Mouse (Mus musculus): Measurements from ENCODE around the gene Zkscan7. TPM values are rescaled to one million over a fixed set of nuclear protein-coding genes. Genes with fewer than 3 reads are reported as not detected.
A peak's percentile ranks its signal among the peaks of the same experiment; 100 is the strongest.
"Not testable (repeated sequence)": the region's sequence is repeated elsewhere in the genome, so short reads cannot be mapped to it uniquely, and the experiment has no call there.

Zkscan7 gene
- polyA plus RNA-seq (2016; fragmentation: Nextera tagmentation; extraction: Ambion mirVana): 2.5 and 2.8 TPM in 2 replicates

DNA sequence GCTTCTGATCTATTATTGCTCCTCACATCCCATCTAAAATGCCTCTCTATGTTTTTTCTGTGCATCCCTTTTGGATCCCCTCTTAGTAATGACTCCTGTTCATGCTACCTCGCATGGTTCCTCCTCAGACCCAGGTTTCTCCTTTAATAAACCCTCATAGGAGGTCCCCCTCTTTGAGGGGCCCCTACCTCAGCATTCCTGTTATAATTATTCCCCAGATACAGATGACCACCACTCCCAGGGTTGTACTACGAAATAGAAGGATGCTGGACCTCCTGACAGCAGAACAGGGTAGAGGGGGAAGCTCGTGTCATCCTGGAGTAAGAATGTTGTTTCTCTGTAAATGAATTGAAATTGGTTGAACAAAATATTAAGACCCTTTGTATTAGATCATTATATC is at the start of gene Zkscan7:
Gene Zkscan7, plus strand, starts transcription at position 301 of the 400 bp plus-strand sequence.
- H3K4me2 ChIP-seq: peak within 1 kb of the TSS; percentile 79
- no peak within 1 kb of the TSS for H3K27ac ChIP-seq (ENCODE audit: poor library complexity, severe bottlenecking)
- 0 out of 2 replicates have a peak, but pooled peaks cover 3% of the 10 kb centered on the region for H3K27me3 ChIP-seq (replicated peaks)
- H3K9ac ChIP-seq: no peak within 1 kb of the TSS
- H3K4me3 ChIP-seq: peak within 1 kb of the TSS; percentile 78
- WGBS: 79% methylated on average over 3 of the region's 3 CpGs
- 0 out of 2 replicates have a peak, but pooled peaks cover 9% of the 10 kb centered on the region for H3K36me3 ChIP-seq
- H3K4me1 ChIP-seq (replicated peaks): 0 out of 2 replicates have a peak, but pooled peaks cover 5% of the 10 kb centered on the region
- no peaks in the 10 kb centered on the region for H3K9me3 ChIP-seq (replicated peaks)
- ATAC-seq (ENCODE audit: insufficient number of reproducible peaks, low FRiP score): no peak

DNA sequence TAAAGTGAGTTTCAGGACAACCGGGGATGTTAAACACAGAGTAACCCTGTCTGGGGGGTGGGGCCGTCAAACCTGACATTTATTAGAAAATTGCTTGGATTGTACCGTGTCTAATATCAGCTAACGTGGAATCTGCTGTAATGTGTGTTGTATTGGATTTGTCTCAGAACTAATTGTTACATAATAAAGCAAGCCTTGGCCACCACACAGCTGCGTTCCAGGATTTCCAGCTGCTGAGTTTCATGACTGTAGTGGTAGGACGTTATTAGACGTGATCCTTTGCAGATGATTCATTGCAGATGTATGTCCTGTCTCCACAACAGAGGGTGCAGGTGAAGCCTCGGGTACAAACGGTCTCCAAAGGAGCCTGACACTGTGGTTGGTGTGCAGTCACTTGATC is 49.4 kb upstream of the Zkscan7 start:
- no peak overlapping the region for H3K4me2 ChIP-seq
- no peak overlapping the region for H3K27ac ChIP-seq (ENCODE audit: poor library complexity, severe bottlenecking)
- H3K4me3 ChIP-seq: no peak overlapping the region
- H3K27me3 ChIP-seq (replicated peaks): no peaks in the 10 kb centered on the region
- no peak overlapping the region for H3K9ac ChIP-seq
- H3K36me3 ChIP-seq: peaks cover 14% of the 10 kb centered on the region
- H3K4me1 ChIP-seq (replicated peaks): peaks cover 19% of the 10 kb centered on the region
- no peaks in the 10 kb centered on the region for H3K9me3 ChIP-seq (replicated peaks)
- 80% methylated on average over 9 of the region's 9 CpGs for WGBS
- ATAC-seq (ENCODE audit: insufficient number of reproducible peaks, low FRiP score): no peak

DNA sequence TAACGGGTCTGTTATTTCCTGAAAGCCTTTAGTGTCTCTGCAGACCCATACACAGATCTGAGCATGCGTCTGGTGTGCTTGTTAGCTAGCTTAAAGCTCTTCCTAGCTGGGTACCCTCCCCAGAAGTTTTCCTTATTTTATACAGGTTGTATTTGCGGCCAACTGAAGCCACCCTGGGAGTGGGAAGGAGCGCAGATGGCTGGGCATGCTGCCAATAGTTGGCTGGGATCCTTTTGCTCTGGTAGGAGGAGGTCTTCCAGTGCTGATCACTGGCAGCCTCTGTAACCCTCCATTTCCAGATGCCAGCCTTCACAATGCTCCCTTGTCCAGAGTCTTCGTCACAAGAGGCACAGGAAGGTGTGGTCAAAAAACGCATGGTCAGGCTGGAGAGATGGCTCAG is 48.7 kb upstream of the Zkscan7 start:
- no peaks in the 10 kb centered on the region for H3K9me3 ChIP-seq (replicated peaks)
- H3K9ac ChIP-seq: no peak overlapping the region
- no peak overlapping the region for H3K27ac ChIP-seq (ENCODE audit: poor library complexity, severe bottlenecking)
- no peak overlapping the region for H3K4me2 ChIP-seq
- no peak overlapping the region for H3K4me3 ChIP-seq
- no peaks in the 10 kb centered on the region for H3K27me3 ChIP-seq (replicated peaks)
- ATAC-seq (ENCODE audit: insufficient number of reproducible peaks, low FRiP score): peak; percentile 67; the same call in 1 of the 2 replicates
- H3K36me3 ChIP-seq: peaks cover 14% of the 10 kb centered on the region
- 48% methylated on average over 6 of the region's 6 CpGs for WGBS
- H3K4me1 ChIP-seq (replicated peaks): peaks cover 16% of the 10 kb centered on the region

- Histone ChIP-seq H3K9ac (no peak overlapping the region), H3K27me3 (replicated peaks) (no peaks in the 10 kb centered on the region), H3K36me3 (peaks cover 14% of the 10 kb centered on the region), H3K4me1 (replicated peaks) (peaks cover 16% of the 10 kb centered on the region), H3K4me3 (no peak overlapping the region), H3K9me3 (replicated peaks) (no peaks in the 10 kb centered on the region), H3K27ac (ENCODE audit: poor library complexity, severe bottlenecking) (no peak overlapping the region), H3K4me2 (no peak overlapping the region)
- 83% methylated on average over 4 of the region's 4 CpGs for WGBS
- ATAC-seq (ENCODE audit: insufficient number of reproducible peaks, low FRiP score): no peak
Measured at GRCm38 (mm10) chr9:122837216-122837615, 48.3 kb upstream of the Zkscan7 start.

DNA sequence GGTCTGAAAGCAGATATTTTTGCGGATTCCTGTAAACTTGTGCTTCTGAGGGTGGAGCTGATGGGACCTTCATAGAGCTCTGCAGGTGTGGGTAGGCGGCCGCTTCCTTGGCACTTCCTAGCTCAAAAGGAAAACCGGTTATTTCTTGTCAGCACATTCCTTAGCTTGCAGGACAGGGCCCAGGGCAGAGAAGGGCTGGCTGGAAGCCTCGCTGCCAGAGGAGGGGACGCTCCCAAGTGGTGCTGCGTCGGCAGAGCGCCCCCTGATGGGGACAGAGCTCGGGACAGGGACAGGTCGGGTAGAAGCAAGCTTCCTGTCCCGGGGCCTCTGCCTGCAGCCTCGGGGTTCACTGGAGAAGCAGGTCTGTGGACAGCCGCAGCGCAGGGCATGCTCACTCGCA is 47.8 kb upstream of the Zkscan7 start:
- H3K27me3 ChIP-seq (replicated peaks): no peaks in the 10 kb centered on the region
- H3K36me3 ChIP-seq: peaks cover 12% of the 10 kb centered on the region
- H3K9me3 ChIP-seq (replicated peaks): no peaks in the 10 kb centered on the region
- peak; percentile 51; the same call in 1 of the 2 replicates for ATAC-seq (ENCODE audit: insufficient number of reproducible peaks, low FRiP score)
- H3K4me1 ChIP-seq (replicated peaks): peaks cover 16% of the 10 kb centered on the region
- no peak overlapping the region for H3K4me3 ChIP-seq
- peak overlapping the region; percentile 53 for H3K4me2 ChIP-seq
- 24% methylated on average over 16 of the region's 16 CpGs for WGBS
- no peak overlapping the region for H3K27ac ChIP-seq (ENCODE audit: poor library complexity, severe bottlenecking)
- peak overlapping the region; percentile 54 for H3K9ac ChIP-seq

GRCm38 (mm10) chr9:122843760-122844159 is 41.7 kb upstream of the Zkscan7 start, which contains the start of gene Gm35549:
Gene Gm35549 (minus strand): TSS chr9:122844035.
- Histone ChIP-seq H3K9ac (no peak within 1 kb of the TSS), H3K27ac (ENCODE audit: poor library complexity, severe bottlenecking) (no peak within 1 kb of the TSS), H3K4me1 (replicated peaks) (no peaks in the 10 kb centered on the region), H3K4me3 (no peak within 1 kb of the TSS), H3K36me3 (peaks cover 4% of the 10 kb centered on the region), H3K4me2 (no peak within 1 kb of the TSS), H3K9me3 (replicated peaks) (peaks cover 3% of the 10 kb centered on the region; the same call in 1 of the 2 replicates), H3K27me3 (replicated peaks) (no peaks in the 10 kb centered on the region)
- ATAC-seq (ENCODE audit: insufficient number of reproducible peaks, low FRiP score): no peak
- 85% methylated on average over 3 of the region's 3 CpGs for WGBS

DNA sequence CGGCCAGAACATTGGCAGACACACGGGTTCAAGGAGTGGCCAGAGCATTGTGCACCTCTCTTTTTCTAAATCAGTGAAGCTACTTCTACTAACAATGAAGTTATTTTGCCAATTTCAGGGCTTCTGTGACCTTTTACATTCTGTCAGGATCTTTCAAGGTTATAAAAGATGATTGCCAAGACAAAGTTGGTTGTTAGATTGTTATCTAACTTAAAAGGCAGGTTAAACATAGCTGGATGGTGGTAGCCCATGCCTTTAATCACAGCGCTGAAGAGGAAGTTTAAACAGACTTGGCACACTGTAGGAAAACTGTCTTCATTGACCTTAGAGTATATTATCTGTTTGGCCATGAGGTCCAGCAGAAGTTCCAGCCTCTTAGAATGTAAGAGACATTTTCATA is 39.9 kb upstream of the Zkscan7 start:
- no peak overlapping the region for H3K9ac ChIP-seq
- no peak overlapping the region for H3K27ac ChIP-seq (ENCODE audit: poor library complexity, severe bottlenecking)
- H3K4me2 ChIP-seq: no peak overlapping the region
- no peak overlapping the region for H3K4me3 ChIP-seq
- H3K4me1 ChIP-seq (replicated peaks): no peaks in the 10 kb centered on the region
- WGBS: 79% methylated on average over 3 of the region's 3 CpGs
- ATAC-seq (ENCODE audit: insufficient number of reproducible peaks, low FRiP score): no peak
- no peaks in the 10 kb centered on the region for H3K27me3 ChIP-seq (replicated peaks)
- peaks cover 8% of the 10 kb centered on the region; the same call in 1 of the 2 replicates for H3K9me3 ChIP-seq (replicated peaks)
- peaks cover 20% of the 10 kb centered on the region for H3K36me3 ChIP-seq

GRCm38 (mm10) chr9:122846156-122846555 is 39.3 kb upstream of the Zkscan7 start:
- Histone ChIP-seq H3K9ac (no peak overlapping the region), H3K9me3 (replicated peaks) (peaks cover 8% of the 10 kb centered on the region; the same call in 1 of the 2 replicates), H3K4me1 (replicated peaks) (no peaks in the 10 kb centered on the region), H3K4me2 (no peak overlapping the region), H3K27ac (ENCODE audit: poor library complexity, severe bottlenecking) (no peak overlapping the region), H3K36me3 (peaks cover 26% of the 10 kb centered on the region), H3K27me3 (replicated peaks) (no peaks in the 10 kb centered on the region), H3K4me3 (no peak overlapping the region)
- no peak for ATAC-seq (ENCODE audit: insufficient number of reproducible peaks, low FRiP score)

GRCm38 (mm10) chr9:122847811-122848311 is 37.6 kb upstream of the Zkscan7 start:
- not testable (repeated sequence) for H3K9ac ChIP-seq; H3K4me3 ChIP-seq; H3K27me3 ChIP-seq (replicated peaks); H3K4me1 ChIP-seq (replicated peaks); H3K9me3 ChIP-seq (replicated peaks); H3K27ac ChIP-seq (ENCODE audit: poor library complexity, severe bottlenecking); H3K4me2 ChIP-seq; ATAC-seq (ENCODE audit: insufficient number of reproducible peaks, low FRiP score)
- WGBS: 84% methylated on average over 7 of the region's 8 CpGs
- H3K36me3 ChIP-seq: peaks cover 43% of the 10 kb centered on the region

GRCm38 (mm10) chr9:122854526-122854925 is 31.0 kb upstream of the Zkscan7 start:
- Histone ChIP-seq H3K4me2 (no peak overlapping the region), H3K27ac (ENCODE audit: poor library complexity, severe bottlenecking) (no peak overlapping the region), H3K27me3 (replicated peaks) (no peaks in the 10 kb centered on the region), H3K36me3 (peaks cover 93% of the 10 kb centered on the region), H3K4me3 (no peak overlapping the region), H3K9ac (no peak overlapping the region), H3K4me1 (replicated peaks) (no peaks in the 10 kb centered on the region), H3K9me3 (replicated peaks) (peaks cover 25% of the 10 kb centered on the region)
- WGBS: 93% methylated on average over 7 of the region's 7 CpGs
- no peak for ATAC-seq (ENCODE audit: insufficient number of reproducible peaks, low FRiP score)

DNA sequence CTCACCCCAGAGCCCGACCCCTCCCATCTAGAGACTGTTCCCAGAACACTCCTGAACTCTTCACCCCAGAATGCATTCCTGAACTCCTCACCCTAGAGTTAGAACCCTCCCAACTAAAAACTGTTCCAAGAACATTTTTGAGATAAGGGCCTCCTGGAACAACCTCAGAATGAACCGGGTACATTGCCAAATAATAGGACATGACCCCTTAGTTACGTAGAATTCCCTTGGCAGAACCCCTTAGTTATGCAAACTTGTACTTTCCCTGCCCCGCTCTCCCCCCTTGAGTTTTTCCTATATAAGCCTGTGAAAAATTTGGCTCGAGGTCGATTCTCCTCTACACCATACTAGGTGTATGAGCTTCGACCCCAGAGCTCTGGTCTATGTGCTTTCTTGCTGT is 30.3 kb upstream of the Zkscan7 start:
- peaks cover 29% of the 10 kb centered on the region for H3K9me3 ChIP-seq (replicated peaks)
- not testable (repeated sequence) for ATAC-seq (ENCODE audit: insufficient number of reproducible peaks, low FRiP score); H3K27me3 ChIP-seq (replicated peaks); H3K9ac ChIP-seq; H3K27ac ChIP-seq (ENCODE audit: poor library complexity, severe bottlenecking); H3K4me2 ChIP-seq; H3K4me1 ChIP-seq (replicated peaks); H3K4me3 ChIP-seq
- 53% methylated on average over 3 of the region's 7 CpGs for WGBS
- peaks cover 93% of the 10 kb centered on the region for H3K36me3 ChIP-seq

DNA sequence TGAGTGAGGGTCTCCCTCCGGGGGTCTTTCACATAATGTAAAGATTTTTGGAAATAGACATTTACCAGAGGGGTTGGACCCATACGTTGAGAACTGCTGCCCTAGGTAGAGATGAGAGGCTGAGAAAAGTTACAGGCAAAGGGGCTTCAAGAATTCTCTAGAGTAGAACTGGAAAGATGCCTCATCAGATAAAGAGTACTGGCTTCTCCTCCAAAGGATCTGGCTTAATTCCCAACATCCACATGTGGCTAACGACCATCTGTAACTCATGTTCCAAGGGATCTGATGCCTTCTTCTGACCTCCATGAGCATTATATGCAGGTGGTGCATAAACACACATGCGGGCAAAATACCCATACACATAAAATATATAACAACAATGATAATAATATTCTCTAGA is 29.9 kb upstream of the Zkscan7 start:
- Histone ChIP-seq H3K4me3 (no peak overlapping the region), H3K36me3 (peaks cover 93% of the 10 kb centered on the region), H3K9ac (no peak overlapping the region), H3K4me1 (replicated peaks) (no peaks in the 10 kb centered on the region), H3K27ac (ENCODE audit: poor library complexity, severe bottlenecking) (no peak overlapping the region), H3K4me2 (no peak overlapping the region), H3K27me3 (replicated peaks) (no peaks in the 10 kb centered on the region), H3K9me3 (replicated peaks) (peaks cover 33% of the 10 kb centered on the region)
- no peak for ATAC-seq (ENCODE audit: insufficient number of reproducible peaks, low FRiP score)
- whole genome bisulfite sequencing: 95% methylated on average over 4 of the region's 4 CpGs

Data from heart, embryonic 12.5 days (tissue).